Mouse (Mus musculus): ENCODE measurements around the gene Nit1. TPM values are rescaled to one million over a fixed set of nuclear protein-coding genes. Genes with fewer than 3 reads are reported as not detected.

Gene Nit1
- 59.7 and 61.3 TPM in 2 replicates for polyA plus RNA-seq (2012; rRNA removed)

GRCm38 (mm10) chr1:171345225-171346094 lies at the start of gene Nit1, which contains the start of gene Pfdn2:
Gene Nit1 (minus strand): TSS chr1:171345646.
Gene Pfdn2 (plus strand): TSS chr1:171345670.

GRCm38 (mm10) chr1:171388376-171389102 lies 43.1 kb upstream of the Nit1 start, which contains the start of gene Arhgap30:
Gene Arhgap30 (plus strand): TSS chr1:171388954.

DNA sequence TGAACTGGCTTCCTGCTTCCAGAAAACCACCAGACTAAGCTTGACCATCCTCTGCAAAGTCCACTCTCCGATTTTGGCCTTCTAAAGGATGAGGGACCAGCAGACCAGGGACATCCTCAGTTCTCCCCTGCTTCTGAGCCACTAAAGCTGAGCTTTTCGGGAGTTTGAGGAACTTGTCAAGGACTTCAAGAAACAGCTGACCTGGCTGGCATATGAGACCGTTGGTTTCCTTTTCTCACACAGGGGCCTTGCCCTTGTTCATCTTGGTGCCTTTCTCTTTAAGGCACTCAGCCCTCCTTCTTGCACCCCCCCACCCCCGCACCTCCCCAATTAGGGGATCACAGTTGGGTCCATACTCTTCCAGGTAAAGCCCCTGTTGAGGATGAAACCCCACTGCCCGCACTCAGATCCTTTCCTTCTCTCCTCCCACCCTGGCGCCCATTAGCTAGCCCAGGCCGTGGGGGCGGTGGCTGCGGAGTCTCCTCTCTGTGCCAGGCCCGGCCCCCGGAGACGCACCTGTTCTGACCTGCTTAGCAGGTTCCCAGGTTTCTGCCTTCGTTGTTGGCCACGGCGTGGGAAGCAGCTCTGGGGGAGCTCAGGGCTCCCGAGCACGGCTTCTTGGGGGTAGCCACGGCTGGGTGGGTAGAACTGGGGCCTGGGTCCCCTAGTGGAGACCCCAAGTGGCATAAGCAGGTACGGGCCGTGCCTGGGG lies 24.6 kb upstream of the Nit1 start, which contains the start of gene Nectin4:
Gene Nectin4 (plus strand): TSS at position 255 of the 712 bp plus-strand sequence.

GRCm38 (mm10) chr1:171360656-171361055 lies 15.2 kb upstream of the Nit1 start, which contains the start of gene Klhdc9:
Gene Klhdc9 (minus strand): TSS chr1:171360798.

GRCm38 (mm10) chr1:171328839-171329432 lies 16.5 kb downstream of the Nit1 start, which contains the start of gene Dedd:
Gene Dedd (plus strand): TSS chr1:171329145.

DNA sequence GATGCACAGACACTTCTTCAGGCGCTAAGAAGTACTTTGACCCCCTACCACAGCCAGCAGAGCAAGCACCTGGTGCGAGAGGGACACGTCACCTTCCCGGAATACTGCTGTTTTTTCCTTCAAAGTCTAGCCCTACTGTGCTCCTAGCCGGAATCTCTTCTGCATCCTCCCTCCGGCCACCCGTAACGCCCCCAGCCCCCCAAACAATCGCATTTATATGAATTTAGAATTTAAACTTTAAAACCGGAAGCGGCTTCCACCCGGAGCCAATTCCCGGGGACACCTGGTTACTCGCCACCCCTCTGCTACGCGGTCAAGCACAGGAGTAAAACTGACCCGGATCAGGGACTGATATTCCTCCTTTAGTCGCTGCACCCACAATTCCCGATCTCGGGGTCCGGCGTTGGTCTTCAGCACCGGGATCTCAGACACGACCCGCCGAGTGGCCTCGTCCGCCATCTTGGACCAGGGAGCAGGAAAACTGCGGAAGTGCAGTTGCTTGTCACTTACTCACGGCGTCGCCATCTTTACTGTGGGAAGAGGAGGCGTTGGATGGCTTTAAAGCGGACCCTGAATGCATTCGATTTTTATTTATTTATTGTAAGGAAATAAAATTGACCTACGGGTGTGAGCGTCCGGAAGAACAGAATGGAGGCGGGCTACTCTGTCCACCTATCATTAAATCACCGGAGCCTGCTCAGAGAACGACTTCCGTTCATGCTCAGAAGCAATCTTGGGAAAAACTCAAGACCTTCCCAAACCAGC lies 51.0 kb downstream of the Nit1 start, which contains the start of gene Ufc1:
Gene Ufc1 (minus strand): TSS at position 727 of the 765 bp plus-strand sequence.

Other genes with a start within 250 kb of the Nit1 start
- 2.9 and 3.3 TPM in 2 replicates for gene Cfap126, start 231.7 kb downstream of the Nit1 start, polyA plus RNA-seq (2012; rRNA removed)
- gene Sdhc, start 195.0 kb downstream of the Nit1 start, polyA plus RNA-seq (2012; rRNA removed): 184 and 192 TPM in 2 replicates
- 0.12 and 0.14 TPM in 2 replicates for gene Mpz, start 194.9 kb downstream of the Nit1 start, polyA plus RNA-seq (2012; rRNA removed)
- gene Pcp4l1, start 149.4 kb downstream of the Nit1 start, polyA plus RNA-seq (2012; rRNA removed): 6.4 and 7.7 TPM in 2 replicates
- 22.1 and 22.4 TPM in 2 replicates for gene Nr1i3, start 131.7 kb downstream of the Nit1 start, polyA plus RNA-seq (2012; rRNA removed)
- 8.5 and 9.6 TPM in 2 replicates for gene Tomm40l, start 123.1 kb downstream of the Nit1 start, polyA plus RNA-seq (2012; rRNA removed)
- 8,837 and 9,746 TPM in 2 replicates for gene Apoa2, start 120.6 kb downstream of the Nit1 start, polyA plus RNA-seq (2012; rRNA removed)
- 137 and 142 TPM in 2 replicates for gene Fcer1g, start 111.3 kb downstream of the Nit1 start, polyA plus RNA-seq (2012; rRNA removed)
- gene Adamts4, start 95.2 kb downstream of the Nit1 start, polyA plus RNA-seq (2012; rRNA removed): 0.38 and 0.57 TPM in 2 replicates
- 88.9 and 92.7 TPM in 2 replicates for gene Ndufs2, start 94.3 kb downstream of the Nit1 start, polyA plus RNA-seq (2012; rRNA removed)
- gene B4galt3, start 75.3 kb downstream of the Nit1 start, polyA plus RNA-seq (2012; rRNA removed): 16.3 and 19.1 TPM in 2 replicates
- gene Ppox, start 64.5 kb downstream of the Nit1 start, polyA plus RNA-seq (2012; rRNA removed): 93.0 and 104 TPM in 2 replicates
- gene Usp21, start 57.7 kb downstream of the Nit1 start, polyA plus RNA-seq (2012; rRNA removed): 16.0 and 16.9 TPM in 2 replicates
- gene Ufc1, start 50.6 kb downstream of the Nit1 start, polyA plus RNA-seq (2012; rRNA removed): 23.6 and 24.6 TPM in 2 replicates
- 20.5 and 20.8 TPM in 2 replicates for gene Dedd, start 16.5 kb downstream of the Nit1 start, polyA plus RNA-seq (2012; rRNA removed)
- gene Pfdn2, start within 50 bp of the Nit1 start, polyA plus RNA-seq (2012; rRNA removed): 28.2 and 36.2 TPM in 2 replicates
- 0.13 and 0.22 TPM in 2 replicates for gene Klhdc9, start 15.2 kb upstream of the Nit1 start, polyA plus RNA-seq (2012; rRNA removed)
- gene Nectin4, start 24.5 kb upstream of the Nit1 start, polyA plus RNA-seq (2012; rRNA removed): 0.38 and 0.41 TPM in 2 replicates
- 6.1 and 6.7 TPM in 2 replicates for gene Arhgap30, start 43.3 kb upstream of the Nit1 start, polyA plus RNA-seq (2012; rRNA removed)
- gene Usf1, start 65.7 kb upstream of the Nit1 start, polyA plus RNA-seq (2012; rRNA removed): 22.7 and 23.6 TPM in 2 replicates
- 4.3 and 5.4 TPM in 2 replicates for gene Tstd1, start 73.2 kb upstream of the Nit1 start, polyA plus RNA-seq (2012; rRNA removed)
- gene F11r, start 91.9 kb upstream of the Nit1 start, polyA plus RNA-seq (2012; rRNA removed): 32.6 and 33.7 TPM in 2 replicates
- gene Alyref2, start 157.8 kb upstream of the Nit1 start, polyA plus RNA-seq (2012; rRNA removed): 3.8 and 4.0 TPM in 2 replicates
- gene Itln1, start 189.6 kb upstream of the Nit1 start, polyA plus RNA-seq (2012; rRNA removed): not detected in 2 replicates
- 0.29 and 0.37 TPM in 2 replicates for gene Cd244a, start 213.5 kb upstream of the Nit1 start, polyA plus RNA-seq (2012; rRNA removed)